Mouse (Mus musculus): Measurements from ENCODE around the gene Cldnd1. TPM values are rescaled to one million over a fixed set of nuclear protein-coding genes. Genes with fewer than 3 reads are reported as not detected.

Cldnd1 gene
- polyA plus RNA-seq, 1 experiment: 47.0 TPM

DNA sequence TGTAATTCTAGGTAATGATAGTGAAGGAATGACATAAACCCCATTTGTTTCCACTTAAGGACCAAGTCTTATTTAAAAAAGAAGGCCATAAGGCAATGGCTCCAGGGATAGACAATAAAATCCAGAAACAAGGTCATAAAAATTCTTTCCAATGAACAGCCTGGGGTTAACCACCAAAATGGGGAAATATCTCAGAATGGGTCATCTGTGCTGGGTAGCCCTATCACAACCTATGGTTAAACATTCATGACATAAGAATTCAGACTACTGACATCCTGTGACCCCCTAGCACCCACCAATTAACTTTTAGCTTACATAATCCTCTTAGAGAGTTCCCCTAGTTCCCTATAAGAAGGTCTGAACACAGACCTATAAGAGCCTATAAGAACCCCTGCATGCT is 28.5 kb downstream of the Cldnd1 start:
- Histone ChIP-seq H3K36me3 (ENCODE audit: control insufficient read depth, insufficient read depth, low read length) (no peaks in the 10 kb centered on the region), H3K27me3 (replicated peaks; ENCODE audit: control insufficient read depth, insufficient read depth, low read length) (no peaks in the 10 kb centered on the region)
- DNase-seq: no peak

DNA sequence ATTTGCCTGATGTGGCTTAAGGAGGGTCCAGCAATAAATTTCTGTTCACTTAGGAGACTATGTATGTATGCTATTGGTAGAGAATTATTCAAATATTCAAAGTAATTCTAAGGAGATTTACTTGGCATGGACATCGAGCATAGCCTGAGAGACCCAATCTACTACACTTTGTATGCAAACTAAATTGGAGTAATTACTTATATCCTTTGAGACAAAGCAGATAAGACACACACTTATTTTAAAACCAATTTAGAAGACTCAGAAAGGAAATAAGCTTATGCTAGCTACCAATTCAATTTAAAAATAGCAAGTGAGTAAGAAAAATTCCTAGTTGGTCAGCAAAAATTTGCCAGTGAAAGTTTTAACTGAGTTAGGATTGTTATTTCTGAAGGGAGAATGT is 35.4 kb downstream of the Cldnd1 start, which contains the start of gene Olfr172:
Gene Olfr172 (minus strand): TSS at position 101 of the 400 bp plus-strand sequence.
- Histone ChIP-seq H3K27me3 (replicated peaks; ENCODE audit: control insufficient read depth, insufficient read depth, low read length) (no peaks in the 10 kb centered on the region), H3K36me3 (ENCODE audit: control insufficient read depth, insufficient read depth, low read length) (no peaks in the 10 kb centered on the region), H3K27ac (ENCODE audit: insufficient read depth, low read depth, low read length) (no peak within 1 kb of the TSS), H3K4me1 (ENCODE audit: control insufficient read depth, insufficient read depth, low read length) (no peaks in the 10 kb centered on the region), H3K4me3 (ENCODE audit: insufficient read depth, low read depth, low read length) (no peak within 1 kb of the TSS)
- no peak for DNase-seq
- TF ChIP-seq POLR2A (IDR thresholded peaks at IDR 0.05; ENCODE audit: low read depth, low read length) (no peak), CTCF (conservative IDR thresholded peaks at IDR 0.05; ENCODE audit: insufficient read depth, insufficient read length, low read depth, low read length) (no peak)
- WGBS: 81% methylated on average over 1 of the region's 1 CpGs

More for the DNA sequence above, 28.5 kb downstream of the Cldnd1 start:
- Histone ChIP-seq H3K4me3 (ENCODE audit: insufficient read depth, low read depth, low read length) (no peak overlapping the region), H3K4me1 (ENCODE audit: control insufficient read depth, insufficient read depth, low read length) (no peaks in the 10 kb centered on the region), H3K27ac (ENCODE audit: insufficient read depth, low read depth, low read length) (no peak overlapping the region)
- TF ChIP-seq CTCF (conservative IDR thresholded peaks at IDR 0.05; ENCODE audit: insufficient read depth, insufficient read length, low read depth, low read length): no peak
- TF ChIP-seq POLR2A (IDR thresholded peaks at IDR 0.05; ENCODE audit: low read depth, low read length): no peak

Other genes with a start within 250 kb of the Cldnd1 start
- gene St3gal6, start 203.7 kb upstream of the Cldnd1 start, polyA plus RNA-seq (2012; rRNA removed): 32.5 and 36.6 TPM in 2 replicates
- gene Gm813, start 110.9 kb upstream of the Cldnd1 start, polyA plus RNA-seq (2012; rRNA removed): not detected in 2 replicates
- gene E330017A01Rik, start 89.2 kb upstream of the Cldnd1 start, polyA plus RNA-seq (2012; rRNA removed): not detected in 2 replicates
- 27.7 and 29.8 TPM in 2 replicates for gene Cpox, start 57.6 kb upstream of the Cldnd1 start, polyA plus RNA-seq (2012; rRNA removed)
- 0.08 and 0.09 TPM in 2 replicates for gene Gpr15, start 8.8 kb upstream of the Cldnd1 start, polyA plus RNA-seq (2012; rRNA removed)
- gene Olfr172, start 35.3 kb downstream of the Cldnd1 start, polyA plus RNA-seq (2012; rRNA removed): not detected in 2 replicates
- gene Olfr173, start 72.4 kb downstream of the Cldnd1 start, polyA plus RNA-seq (2012; rRNA removed): not detected in 2 replicates
- not detected in 2 replicates for gene Olfr175-ps1, start 98.9 kb downstream of the Cldnd1 start, polyA plus RNA-seq (2012; rRNA removed)
- not detected in 2 replicates for gene Olfr177, start 146.9 kb downstream of the Cldnd1 start, polyA plus RNA-seq (2012; rRNA removed)
- gene Olfr178, start 164.2 kb downstream of the Cldnd1 start, polyA plus RNA-seq (2012; rRNA removed): not detected in 2 replicates
- gene Olfr181, start 200.8 kb downstream of the Cldnd1 start, polyA plus RNA-seq (2012; rRNA removed): not detected in 2 replicates
- not detected in 2 replicates for gene Olfr180, start 201.5 kb downstream of the Cldnd1 start, polyA plus RNA-seq (2012; rRNA removed)